Mouse (Mus musculus) myocyte (in vitro differentiated cells): ENCODE measurements around the gene Cdadc1. TPM values are rescaled to one million over a fixed set of nuclear protein-coding genes. Genes with fewer than 3 reads are reported as not detected.

Source experiments
- H3K27me3 ChIP-seq: one replicate; pipeline ENCODE4 v1.6.1; 2011; ENCODE audit not compliant: control insufficient read depth, insufficient read depth, insufficient read length
- H3K36me3 ChIP-seq: one replicate; pipeline ENCODE4 v1.6.1; 2011; ENCODE audit not compliant: control insufficient read depth, insufficient read depth
- H3K4me2 ChIP-seq: one replicate; pipeline ENCODE4 v1.6.1; 2011; ENCODE audit warnings: low read depth, control low read depth
- H3K4me3 ChIP-seq: one replicate; pipeline ENCODE4 v1.5.1; 2011; ENCODE audit warnings: mild to moderate bottlenecking, control low read depth, moderate library complexity
- H3K79me2 ChIP-seq: one replicate; pipeline ENCODE4 v1.6.1; 2011; ENCODE audit not compliant: control insufficient read depth, insufficient read depth
- H3ac ChIP-seq: one replicate; pipeline ENCODE4 v1.6.1; 2011; ENCODE audit not compliant: control insufficient read depth, insufficient read length
- CEBPB ChIP-seq: IDR thresholded peaks from 2 replicates; pipeline ENCODE4 v1.6.1; 2011; ENCODE audit warnings: mild to moderate bottlenecking, moderate library complexity; ENCODE audit not compliant: poor library complexity, insufficient read depth, severe bottlenecking
- E2F4 ChIP-seq: IDR thresholded peaks from one replicate; pipeline ENCODE4 v1.6.1; 2011; ENCODE audit warnings: mild to moderate bottlenecking, control low read depth, moderate library complexity; ENCODE audit not compliant: insufficient read depth
- MAX ChIP-seq: IDR thresholded peaks from one replicate; pipeline ENCODE4 v1.6.1; 2011; ENCODE audit warnings: low read depth, mild to moderate bottlenecking, control low read depth
- MYOD1 ChIP-seq, 3 experiments: IDR thresholded peaks; one replicate each; pipeline ENCODE4 v1.6.1; 2011; ENCODE audit warnings: control low read depth in 2 of 3, low read depth in 2 of 3, mild to moderate bottlenecking in 2 of 3, moderate library complexity in 1 of 3; ENCODE audit not compliant: insufficient read length in 2 of 3, control insufficient read depth in 1 of 3
- MYOG ChIP-seq, 3 experiments: IDR thresholded peaks; one replicate each; pipeline ENCODE4 v1.6.1; 2011; ENCODE audit warnings: control low read depth in 2 of 3, low read depth in 2 of 3, mild to moderate bottlenecking in 2 of 3; ENCODE audit not compliant: insufficient read length in 2 of 3, control insufficient read depth in 1 of 3, insufficient read depth in 1 of 3
- POLR2A ChIP-seq: IDR thresholded peaks from one replicate; pipeline ENCODE4 v1.6.1; 2011; ENCODE audit warnings: low read depth, mild to moderate bottlenecking, control low read depth, moderate library complexity; ENCODE audit not compliant: insufficient read length
- POLR2AphosphoS2 ChIP-seq: IDR thresholded peaks from one replicate; pipeline ENCODE4 v1.6.1; 2011; ENCODE audit warnings: low read depth, control low read depth; ENCODE audit not compliant: insufficient read length
- REST ChIP-seq: IDR thresholded peaks from one replicate; pipeline ENCODE4 v1.6.1; 2011; ENCODE audit warnings: mild to moderate bottlenecking, control low read depth, moderate library complexity; ENCODE audit not compliant: insufficient read depth, insufficient read length
- SRF ChIP-seq: IDR thresholded peaks from one replicate; pipeline ENCODE4 v1.6.1; 2011; ENCODE audit warnings: low read depth; ENCODE audit not compliant: control insufficient read depth, insufficient read length
- TCF12 ChIP-seq: IDR thresholded peaks from one replicate; pipeline ENCODE4 v1.6.1; 2011; ENCODE audit warnings: mild to moderate bottlenecking, control low read depth; ENCODE audit not compliant: poor library complexity, insufficient read depth, severe bottlenecking
- TCF3 ChIP-seq: IDR thresholded peaks from one replicate; pipeline ENCODE4 v1.6.1; 2011; ENCODE audit warnings: low read depth, control low read depth; ENCODE audit not compliant: insufficient read length
- USF1 ChIP-seq: IDR thresholded peaks from one replicate; pipeline ENCODE4 v1.6.1; 2011; ENCODE audit warnings: low read depth, mild to moderate bottlenecking, control low read depth, moderate library complexity
- polyA plus RNA-seq: library from polyadenylated mRNA; unstranded; fragments of >200 nt; fragmentation: generic; extraction: Trizol; gene quantifications from one replicate; pipeline ENCODE4 v1.2.1, GENCODE M21; 2012; ENCODE audit warnings: missing spikeins

The Cdadc1 gene
- polyA plus RNA-seq, 1 experiment = 10.5 TPM

- no peak overlapping the region for H3K4me3 ChIP-seq
- H3K36me3 ChIP-seq = no peaks in the 10 kb centered on the region
- no peaks in the 10 kb centered on the region for H3K79me2 ChIP-seq
- no peak overlapping the region for H3K4me2 ChIP-seq
- no peak overlapping the region for H3ac ChIP-seq
- TF ChIP-seq MAX (no peak), REST (no peak), TCF12 (no peak), POLR2A (no peak), USF1 (no peak), TCF3 (no peak), MYOG (IDR thresholded peaks at IDR 0.05; ENCODE audit: control insufficient read depth in 1 of 3, insufficient read depth in 1 of 3, insufficient read length in 2 of 3, low read depth in 2 of 3) (no peak), SRF (no peak), E2F4 (no peak), POLR2AphosphoS2 (no peak), MYOD1 (IDR thresholded peaks at IDR 0.05; ENCODE audit: control insufficient read depth in 1 of 3, insufficient read length in 2 of 3, low read depth in 2 of 3) (no peak), CEBPB (no peak)
- no peaks in the 10 kb centered on the region for H3K27me3 ChIP-seq
Measured at GRCm38 (mm10) chr14:59513922-59514444, 83.8 kb downstream of the Cdadc1 start.

Other genes starting within 250 kb of the Cdadc1 start
- gene Phf11d, start 232.5 kb downstream of the Cdadc1 start, polyA plus RNA-seq = 0.06 TPM
- gene Phf11c, start 202.6 kb downstream of the Cdadc1 start, polyA plus RNA-seq = 0.07 TPM
- gene Setdb2, start 157.1 kb downstream of the Cdadc1 start, polyA plus RNA-seq = 2.2 TPM
- gene Cab39l, start 157.0 kb downstream of the Cdadc1 start, polyA plus RNA-seq = 8.3 TPM
- gene Shisa2, start 27.3 kb upstream of the Cdadc1 start, polyA plus RNA-seq = 4.3 TPM